Mouse (Mus musculus): Measurements from ENCODE around the gene Pkd2l1. TPM values are rescaled to one million over a fixed set of nuclear protein-coding genes. Genes with fewer than 3 reads are reported as not detected.

The Pkd2l1 gene
- polyA plus RNA-seq, 1 experiment from 2014 or later = 0.13 TPM

- Histone ChIP-seq H3K9me3 (no peaks in the 10 kb centered on the region), H3K4me3 (no peak overlapping the region), H3K4me2 (no peak overlapping the region), H3K36me3 (peaks cover 7% of the 10 kb centered on the region; the same call in 1 of the 2 replicates), H3K27me3 (peaks cover 39% of the 10 kb centered on the region), H3K4me1 (replicated peaks) (peaks cover 21% of the 10 kb centered on the region), H3K9ac (no peak overlapping the region), H3K27ac (no peak overlapping the region)
- ATAC-seq (ENCODE audit: low FRiP score) = no peak
- 76% methylated on average over 2 of the region's 2 CpGs for WGBS
These were observed 43.3 kb downstream of the Pkd2l1 start for GRCm38 (mm10) chr19:44148991-44149390.

GRCm38 (mm10) chr19:44148345-44148744 is 43.9 kb downstream of the Pkd2l1 start:
- H3K4me3 ChIP-seq = no peak overlapping the region
- peaks cover 33% of the 10 kb centered on the region for H3K27me3 ChIP-seq
- no peaks in the 10 kb centered on the region for H3K9me3 ChIP-seq
- ATAC-seq (ENCODE audit: low FRiP score) = no peak
- H3K4me1 ChIP-seq (replicated peaks) = peaks cover 21% of the 10 kb centered on the region
- H3K9ac ChIP-seq = no peak overlapping the region
- H3K36me3 ChIP-seq = peaks cover 12% of the 10 kb centered on the region
- H3K4me2 ChIP-seq = no peak overlapping the region
- no peak overlapping the region for H3K27ac ChIP-seq
- 34% methylated on average over 2 of the region's 2 CpGs for WGBS

- no peaks in the 10 kb centered on the region for H3K9me3 ChIP-seq
- peaks cover 23% of the 10 kb centered on the region for H3K27me3 ChIP-seq
- peaks cover 21% of the 10 kb centered on the region for H3K4me1 ChIP-seq (replicated peaks)
- no peak for ATAC-seq (ENCODE audit: low FRiP score)
- H3K27ac ChIP-seq = no peak overlapping the region
- H3K4me2 ChIP-seq = no peak overlapping the region
- no peak overlapping the region for H3K4me3 ChIP-seq
- 96% methylated on average over 8 of the region's 8 CpGs for WGBS
- H3K36me3 ChIP-seq = peaks cover 26% of the 10 kb centered on the region
- H3K9ac ChIP-seq = no peak overlapping the region
These were observed 45.3 kb downstream of the Pkd2l1 start for GRCm38 (mm10) chr19:44146951-44147350.

- Histone ChIP-seq H3K4me1 (replicated peaks) (peaks cover 21% of the 10 kb centered on the region), H3K27ac (peak overlapping the region; percentile 82), H3K4me2 (peak overlapping the region; percentile 86), H3K4me3 (peak overlapping the region; percentile 73), H3K9me3 (no peaks in the 10 kb centered on the region), H3K27me3 (peaks cover 22% of the 10 kb centered on the region), H3K9ac (peak overlapping the region; percentile 84), H3K36me3 (peaks cover 31% of the 10 kb centered on the region)
- peak; percentile 74 for ATAC-seq (ENCODE audit: low FRiP score)
- 63% methylated on average over 9 of the region's 9 CpGs for WGBS
These were observed 45.7 kb downstream of the Pkd2l1 start for GRCm38 (mm10) chr19:44146568-44146879.

GRCm38 (mm10) chr19:44145702-44146567 is 46.3 kb downstream of the Pkd2l1 start, which contains the start of gene Bloc1s2:
Gene Bloc1s2 (minus strand): TSS chr19:44146446.
- Histone ChIP-seq H3K9ac (peak within 1 kb of the TSS; percentile 84), H3K4me3 (peak within 1 kb of the TSS; percentile 73), H3K27me3 (peaks cover 22% of the 10 kb centered on the region), H3K4me2 (peak within 1 kb of the TSS; percentile 86), H3K9me3 (no peaks in the 10 kb centered on the region), H3K4me1 (replicated peaks) (peaks cover 21% of the 10 kb centered on the region), H3K27ac (peak within 1 kb of the TSS; percentile 82), H3K36me3 (peaks cover 36% of the 10 kb centered on the region)
- 4% methylated on average over 46 of the region's 46 CpGs for WGBS
- ATAC-seq (ENCODE audit: low FRiP score) = peak; percentile 95

GRCm38 (mm10) chr19:44144366-44144765 is 47.9 kb downstream of the Pkd2l1 start:
- H3K9ac ChIP-seq = no peak overlapping the region
- WGBS = 92% methylated on average over 9 of the region's 9 CpGs
- H3K36me3 ChIP-seq = peaks cover 49% of the 10 kb centered on the region
- H3K9me3 ChIP-seq = no peaks in the 10 kb centered on the region
- peaks cover 13% of the 10 kb centered on the region for H3K27me3 ChIP-seq
- no peak overlapping the region for H3K4me2 ChIP-seq
- ATAC-seq (ENCODE audit: low FRiP score) = no peak
- no peak overlapping the region for H3K27ac ChIP-seq
- peaks cover 21% of the 10 kb centered on the region for H3K4me1 ChIP-seq (replicated peaks)
- no peak overlapping the region for H3K4me3 ChIP-seq

GRCm38 (mm10) chr19:44135960-44136485 is 56.2 kb downstream of the Pkd2l1 start:
- H3K9me3 ChIP-seq = no peaks in the 10 kb centered on the region
- peak overlapping the region; percentile 26; the same call in 1 of the 2 replicates for H3K9ac ChIP-seq
- H3K4me3 ChIP-seq = peak overlapping the region; percentile 58
- H3K27me3 ChIP-seq = no peaks in the 10 kb centered on the region
- peak overlapping the region; percentile 25; the same call in 1 of the 2 replicates for H3K27ac ChIP-seq
- peak overlapping the region; percentile 49 for H3K4me2 ChIP-seq
- WGBS = 29% methylated on average over 7 of the region's 7 CpGs
- H3K36me3 ChIP-seq = peaks cover 41% of the 10 kb centered on the region
- peak; percentile 51; the same call in 1 of the 2 replicates for ATAC-seq (ENCODE audit: low FRiP score)
- H3K4me1 ChIP-seq (replicated peaks) = peaks cover 9% of the 10 kb centered on the region

GRCm38 (mm10) chr19:44135072-44135959 is 56.9 kb downstream of the Pkd2l1 start, which contains the start of gene Cwf19l1:
Gene Cwf19l1 (minus strand): TSS chr19:44135876.
- no peaks in the 10 kb centered on the region for H3K9me3 ChIP-seq
- WGBS = under 1% methylated on average over 45 of the region's 45 CpGs
- peak within 1 kb of the TSS; percentile 82 for H3K4me2 ChIP-seq
- H3K4me1 ChIP-seq (replicated peaks) = peaks cover 9% of the 10 kb centered on the region
- peak; percentile 92 for ATAC-seq (ENCODE audit: low FRiP score)
- H3K9ac ChIP-seq = peak within 1 kb of the TSS; percentile 72
- H3K36me3 ChIP-seq = peaks cover 43% of the 10 kb centered on the region
- peak within 1 kb of the TSS; percentile 58 for H3K4me3 ChIP-seq
- no peaks in the 10 kb centered on the region for H3K27me3 ChIP-seq
- peak within 1 kb of the TSS; percentile 94 for H3K27ac ChIP-seq

- peaks cover 9% of the 10 kb centered on the region for H3K4me1 ChIP-seq (replicated peaks)
- H3K27me3 ChIP-seq = no peaks in the 10 kb centered on the region
- no peak overlapping the region for H3K9ac ChIP-seq
- peaks cover 44% of the 10 kb centered on the region for H3K36me3 ChIP-seq
- no peak overlapping the region for H3K27ac ChIP-seq
- H3K4me2 ChIP-seq = no peak overlapping the region
- no peak for ATAC-seq (ENCODE audit: low FRiP score)
- 93% methylated on average over 5 of the region's 5 CpGs for WGBS
- no peaks in the 10 kb centered on the region for H3K9me3 ChIP-seq
- no peak overlapping the region for H3K4me3 ChIP-seq
These were observed 59.3 kb downstream of the Pkd2l1 start for GRCm38 (mm10) chr19:44132917-44133316.

GRCm38 (mm10) chr19:44128560-44128959 is 63.7 kb downstream of the Pkd2l1 start:
- 94% methylated on average over 2 of the region's 2 CpGs for WGBS
- no peaks in the 10 kb centered on the region for H3K9me3 ChIP-seq
- ATAC-seq (ENCODE audit: low FRiP score) = no peak
- H3K4me2 ChIP-seq = no peak overlapping the region
- no peak overlapping the region for H3K27ac ChIP-seq
- no peaks in the 10 kb centered on the region for H3K4me1 ChIP-seq (replicated peaks)
- no peak overlapping the region for H3K4me3 ChIP-seq
- H3K9ac ChIP-seq = no peak overlapping the region
- no peaks in the 10 kb centered on the region for H3K27me3 ChIP-seq
- H3K36me3 ChIP-seq = peaks cover 76% of the 10 kb centered on the region

- H3K27ac ChIP-seq = no peak overlapping the region
- H3K27me3 ChIP-seq = no peaks in the 10 kb centered on the region
- H3K9ac ChIP-seq = no peak overlapping the region
- H3K4me1 ChIP-seq (replicated peaks) = no peaks in the 10 kb centered on the region
- H3K9me3 ChIP-seq = no peaks in the 10 kb centered on the region
- no peak for ATAC-seq (ENCODE audit: low FRiP score)
- H3K4me3 ChIP-seq = no peak overlapping the region
- H3K4me2 ChIP-seq = no peak overlapping the region
- peaks cover 83% of the 10 kb centered on the region for H3K36me3 ChIP-seq
- 96% methylated on average over 10 of the region's 10 CpGs for WGBS
These were observed 64.3 kb downstream of the Pkd2l1 start for GRCm38 (mm10) chr19:44127729-44128497.

Measured in hindbrain, embryonic 13.5 days (tissue).